Mouse (Mus musculus): ENCODE measurements at regions not wholly inside any gene's neighbourhood (a gene's known extent, or its start where the extent isn't known, plus 50 kb on each side); places are given as distances from the start of the nearest gene placed in this dataset.

DNA sequence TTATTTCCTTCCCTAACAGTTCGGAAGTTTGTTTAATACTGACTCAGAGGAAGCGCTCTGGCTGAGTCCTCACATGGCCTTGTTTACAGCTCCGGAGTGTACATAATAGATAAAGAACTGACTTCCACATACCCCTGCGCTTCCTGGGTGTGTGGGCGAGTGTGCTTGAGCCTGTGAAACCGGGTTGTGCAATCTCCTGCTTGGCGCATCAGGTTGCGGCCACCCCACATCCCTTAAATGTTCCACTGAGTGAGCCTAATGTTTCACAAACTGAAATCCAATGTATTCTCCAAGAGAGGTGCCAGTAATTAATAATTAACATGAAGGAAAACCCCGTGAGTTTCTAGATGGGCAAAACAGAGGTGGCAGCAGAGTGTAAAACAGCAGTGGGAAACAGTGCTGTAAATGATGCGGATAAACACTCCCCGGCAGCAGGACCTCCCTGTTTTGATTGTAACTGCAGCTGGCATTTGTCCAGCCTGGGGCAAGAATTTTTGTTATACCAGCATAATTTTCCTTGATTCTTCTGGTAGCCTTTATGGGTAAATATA is 175.2 kb upstream of the Cdkn2b start:
- Histone ChIP-seq H3K9ac (replicated peaks; ENCODE audit: low read depth, low read length) (no peak overlapping the region), H3K4me1 (ENCODE audit: control insufficient read depth, insufficient read depth, low read length) (no peaks in the 10 kb centered on the region; the same call in 1 of the 2 replicates), H3K4me2 (replicated peaks; ENCODE audit: low read depth, low read length) (no peak overlapping the region), H3K36me3 (ENCODE audit: control insufficient read depth, insufficient read depth, low read length) (no peaks in the 10 kb centered on the region), H3K27me3 (ENCODE audit: control insufficient read depth, insufficient read depth, low read length) (no peaks in the 10 kb centered on the region), H3K9me3 (ENCODE audit: control insufficient read depth, low read depth, low read length) (no peaks in the 10 kb centered on the region), H3K4me3 (ENCODE audit: low read depth, low read length) (no peak overlapping the region), H3K27ac (ENCODE audit: low read length) (no peak overlapping the region)
- 32% methylated on average over 11 of the region's 11 CpGs for WGBS
- ATAC-seq (ENCODE audit: insufficient number of reproducible peaks, insufficient read depth, low FRiP score, low read depth) = peak; percentile 49; the same call in 1 of the 2 replicates

DNA sequence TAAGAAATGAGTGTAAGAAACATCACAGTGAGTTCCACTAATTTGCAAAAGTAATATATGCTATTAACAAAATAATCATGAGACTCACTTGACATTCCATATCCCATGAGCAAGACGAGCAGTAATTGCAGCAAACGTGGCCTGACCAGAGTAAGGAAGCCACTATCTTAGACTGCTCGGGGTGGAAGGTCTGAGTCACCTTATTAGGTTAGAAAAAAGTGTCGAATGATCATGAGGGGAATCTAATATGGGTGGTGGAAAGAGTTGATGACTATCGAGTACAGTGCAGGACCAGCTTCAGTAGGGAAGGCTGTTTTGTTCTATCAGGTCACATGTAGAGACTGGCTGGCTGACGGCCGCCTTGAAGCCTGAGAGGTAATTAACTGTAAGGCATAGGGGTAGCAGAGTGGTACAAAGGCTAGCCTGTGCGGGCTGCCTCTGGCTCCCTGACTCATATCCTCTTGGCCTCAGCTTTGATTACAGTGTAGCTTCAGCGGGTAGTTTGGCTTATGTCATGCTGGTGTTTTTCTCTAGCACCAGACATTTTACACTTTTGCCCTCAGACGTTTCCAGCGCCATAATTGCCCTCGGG is 167.9 kb upstream of the Cdkn2b start:
- H3K4me1 ChIP-seq (ENCODE audit: control insufficient read depth, insufficient read depth, low read length) = 0 out of 2 replicates have a peak, but pooled peaks cover 2% of the 10 kb centered on the region
- H3K4me2 ChIP-seq (replicated peaks; ENCODE audit: low read depth, low read length) = no peak overlapping the region
- H3K27me3 ChIP-seq (ENCODE audit: control insufficient read depth, insufficient read depth, low read length) = no peaks in the 10 kb centered on the region
- ATAC-seq (ENCODE audit: insufficient number of reproducible peaks, insufficient read depth, low FRiP score, low read depth) = peak; percentile 33; the same call in 1 of the 2 replicates
- no peak overlapping the region for H3K27ac ChIP-seq (ENCODE audit: low read length)
- H3K9me3 ChIP-seq (ENCODE audit: control insufficient read depth, low read depth, low read length) = no peaks in the 10 kb centered on the region
- no peak overlapping the region for H3K4me3 ChIP-seq (ENCODE audit: low read depth, low read length)
- WGBS = 76% methylated on average over 12 of the region's 12 CpGs
- H3K9ac ChIP-seq (replicated peaks; ENCODE audit: low read depth, low read length) = no peak overlapping the region
- H3K36me3 ChIP-seq (ENCODE audit: control insufficient read depth, insufficient read depth, low read length) = no peaks in the 10 kb centered on the region

DNA sequence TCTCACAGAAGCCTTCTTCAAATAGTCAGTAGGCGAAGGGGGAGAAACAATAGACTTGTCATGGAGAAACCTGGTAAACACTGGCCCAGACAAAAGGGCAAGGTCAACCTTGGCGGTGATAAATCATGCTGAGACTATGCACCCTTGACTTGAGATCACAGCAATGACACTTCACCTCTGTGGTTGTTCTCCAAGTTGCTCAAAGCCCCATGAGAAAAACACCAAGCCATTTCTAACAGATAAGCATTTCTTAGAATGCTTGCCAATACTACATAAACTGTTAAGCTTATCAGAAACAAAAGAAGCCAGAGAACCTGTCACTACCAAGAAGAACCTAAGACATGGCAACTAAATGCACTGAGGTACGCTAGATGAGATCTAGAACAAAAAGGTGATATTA is 165.0 kb upstream of the Cdkn2b start:
- 49% methylated on average over 3 of the region's 3 CpGs for WGBS
- H3K9ac ChIP-seq (replicated peaks; ENCODE audit: low read depth, low read length) = no peak overlapping the region
- no peaks in the 10 kb centered on the region for H3K27me3 ChIP-seq (ENCODE audit: control insufficient read depth, insufficient read depth, low read length)
- no peak overlapping the region for H3K27ac ChIP-seq (ENCODE audit: low read length)
- 0 out of 2 replicates have a peak, but pooled peaks cover 2% of the 10 kb centered on the region for H3K4me1 ChIP-seq (ENCODE audit: control insufficient read depth, insufficient read depth, low read length)
- H3K9me3 ChIP-seq (ENCODE audit: control insufficient read depth, low read depth, low read length) = no peaks in the 10 kb centered on the region
- ATAC-seq (ENCODE audit: insufficient number of reproducible peaks, insufficient read depth, low FRiP score, low read depth) = no peak
- H3K36me3 ChIP-seq (ENCODE audit: control insufficient read depth, insufficient read depth, low read length) = no peaks in the 10 kb centered on the region
- H3K4me2 ChIP-seq (replicated peaks; ENCODE audit: low read depth, low read length) = no peak overlapping the region
- no peak overlapping the region for H3K4me3 ChIP-seq (ENCODE audit: low read depth, low read length)

DNA sequence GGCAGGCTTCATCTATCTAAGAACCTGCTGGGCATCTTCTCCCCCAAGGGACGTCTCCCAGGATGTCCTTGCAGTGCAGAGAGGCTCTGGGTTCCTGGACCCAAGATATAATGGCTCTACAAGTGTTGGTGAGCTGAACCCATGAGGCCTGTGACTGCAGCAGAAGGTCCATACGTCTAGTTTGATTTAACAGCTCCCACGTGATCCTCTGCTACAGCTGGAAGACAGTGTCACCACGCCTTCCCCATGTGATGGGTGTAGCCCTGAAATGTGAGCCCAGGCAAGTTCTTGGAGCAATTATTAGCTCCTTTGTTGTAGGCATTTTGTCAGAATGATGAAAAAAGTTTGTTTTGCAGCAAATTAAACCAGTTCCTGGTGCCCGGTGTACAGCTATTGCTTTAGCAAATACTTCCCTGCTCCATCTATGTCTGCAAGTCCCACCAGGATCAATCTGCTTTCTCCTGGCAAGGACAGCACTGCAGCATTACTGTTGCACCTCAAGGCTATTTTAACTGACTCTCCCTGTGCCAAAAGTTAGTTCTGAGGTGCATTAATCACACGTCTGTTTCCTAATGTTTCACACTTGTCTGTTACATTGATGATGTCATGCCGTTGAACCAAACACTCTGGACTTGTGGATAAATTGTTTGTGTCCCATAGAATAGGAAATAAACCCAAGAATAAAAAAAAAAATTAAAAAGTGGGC is 164.2 kb upstream of the Cdkn2b start:
- Histone ChIP-seq H3K36me3 (ENCODE audit: control insufficient read depth, insufficient read depth, low read length) (no peaks in the 10 kb centered on the region), H3K9me3 (ENCODE audit: control insufficient read depth, low read depth, low read length) (no peaks in the 10 kb centered on the region), H3K9ac (replicated peaks; ENCODE audit: low read depth, low read length) (no peak overlapping the region), H3K4me1 (ENCODE audit: control insufficient read depth, insufficient read depth, low read length) (0 out of 2 replicates have a peak, but pooled peaks cover 3% of the 10 kb centered on the region), H3K27me3 (ENCODE audit: control insufficient read depth, insufficient read depth, low read length) (no peaks in the 10 kb centered on the region), H3K27ac (ENCODE audit: low read length) (no peak overlapping the region), H3K4me3 (ENCODE audit: low read depth, low read length) (no peak overlapping the region), H3K4me2 (replicated peaks; ENCODE audit: low read depth, low read length) (no peak overlapping the region)
- WGBS = 39% methylated on average over 7 of the region's 7 CpGs
- peak; percentile 65; the same call in 1 of the 2 replicates for ATAC-seq (ENCODE audit: insufficient number of reproducible peaks, insufficient read depth, low FRiP score, low read depth)

DNA sequence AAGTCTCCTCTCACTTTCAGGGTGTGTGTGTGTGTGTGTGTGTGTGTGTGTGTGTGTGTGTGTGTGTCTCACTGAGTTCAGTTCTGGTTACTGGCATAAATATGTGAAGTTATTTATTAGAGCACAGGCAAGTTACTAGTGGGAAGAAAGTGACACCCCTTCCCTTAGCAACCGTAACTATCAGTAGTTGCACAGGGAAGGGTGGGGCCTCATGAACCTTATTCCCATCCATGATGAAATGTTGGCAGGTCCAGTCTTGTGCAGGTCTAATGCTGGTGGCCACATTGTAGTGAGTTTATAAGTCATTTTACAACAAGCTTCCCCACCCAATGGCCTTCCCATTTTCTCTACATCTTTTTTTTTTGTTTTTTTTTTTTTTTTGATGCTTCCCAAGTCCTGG is 160.6 kb upstream of the Cdkn2b start:
- no peaks in the 10 kb centered on the region for H3K9me3 ChIP-seq (ENCODE audit: control insufficient read depth, low read depth, low read length)
- H3K27me3 ChIP-seq (ENCODE audit: control insufficient read depth, insufficient read depth, low read length) = no peaks in the 10 kb centered on the region
- WGBS = 68% methylated on average over 1 of the region's 1 CpGs
- no peaks in the 10 kb centered on the region for H3K36me3 ChIP-seq (ENCODE audit: control insufficient read depth, insufficient read depth, low read length)
- peaks cover 6% of the 10 kb centered on the region; the same call in 1 of the 2 replicates for H3K4me1 ChIP-seq (ENCODE audit: control insufficient read depth, insufficient read depth, low read length)
- H3K9ac ChIP-seq (replicated peaks; ENCODE audit: low read depth, low read length) = no peak overlapping the region
- H3K4me2 ChIP-seq (replicated peaks; ENCODE audit: low read depth, low read length) = no peak overlapping the region
- no peak for ATAC-seq (ENCODE audit: insufficient number of reproducible peaks, insufficient read depth, low FRiP score, low read depth)
- H3K27ac ChIP-seq (ENCODE audit: low read length) = no peak overlapping the region
- H3K4me3 ChIP-seq (ENCODE audit: low read depth, low read length) = no peak overlapping the region

GRCm38 (mm10) chr4:89470756-89471155 is 159.9 kb upstream of the Cdkn2b start:
- ATAC-seq (ENCODE audit: insufficient number of reproducible peaks, insufficient read depth, low FRiP score, low read depth) = peak; percentile 38; the same call in 1 of the 2 replicates
- H3K27me3 ChIP-seq (ENCODE audit: control insufficient read depth, insufficient read depth, low read length) = no peaks in the 10 kb centered on the region
- H3K27ac ChIP-seq (ENCODE audit: low read length) = no peak overlapping the region
- no peaks in the 10 kb centered on the region for H3K36me3 ChIP-seq (ENCODE audit: control insufficient read depth, insufficient read depth, low read length)
- no peak overlapping the region for H3K9ac ChIP-seq (replicated peaks; ENCODE audit: low read depth, low read length)
- H3K4me3 ChIP-seq (ENCODE audit: low read depth, low read length) = no peak overlapping the region
- H3K9me3 ChIP-seq (ENCODE audit: control insufficient read depth, low read depth, low read length) = no peaks in the 10 kb centered on the region
- H3K4me1 ChIP-seq (ENCODE audit: control insufficient read depth, insufficient read depth, low read length) = peaks cover 6% of the 10 kb centered on the region; the same call in 1 of the 2 replicates
- H3K4me2 ChIP-seq (replicated peaks; ENCODE audit: low read depth, low read length) = no peak overlapping the region
- WGBS = 57% methylated on average over 2 of the region's 2 CpGs

DNA sequence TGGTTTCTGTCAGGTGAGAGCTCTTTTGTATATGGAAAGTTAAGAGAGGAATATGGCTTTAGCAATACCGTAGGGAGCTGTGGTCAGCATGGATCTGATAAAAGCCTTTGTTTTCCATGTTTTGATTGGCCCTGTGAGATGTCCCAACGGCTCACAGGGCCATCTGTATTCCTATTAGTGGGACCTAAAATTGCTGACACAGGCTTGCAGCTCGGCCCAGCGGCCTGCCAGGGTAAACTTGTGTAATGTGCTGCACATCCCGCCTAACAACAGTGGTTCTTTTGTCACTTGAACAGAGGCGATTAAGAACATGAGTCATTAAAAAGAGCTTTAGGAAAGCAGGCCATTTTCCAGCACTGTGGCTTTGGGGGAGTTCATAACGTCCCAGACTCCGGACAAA is 159.0 kb upstream of the Cdkn2b start:
- no peak for ATAC-seq (ENCODE audit: insufficient number of reproducible peaks, insufficient read depth, low FRiP score, low read depth)
- no peaks in the 10 kb centered on the region for H3K9me3 ChIP-seq (ENCODE audit: control insufficient read depth, low read depth, low read length)
- WGBS = 36% methylated on average over 8 of the region's 8 CpGs
- H3K36me3 ChIP-seq (ENCODE audit: control insufficient read depth, insufficient read depth, low read length) = no peaks in the 10 kb centered on the region
- peak overlapping the region; percentile 58; the same call in 1 of the 2 replicates for H3K27ac ChIP-seq (ENCODE audit: low read length)
- H3K4me3 ChIP-seq (ENCODE audit: low read depth, low read length) = no peak overlapping the region
- peaks cover 4% of the 10 kb centered on the region; the same call in 1 of the 2 replicates for H3K4me1 ChIP-seq (ENCODE audit: control insufficient read depth, insufficient read depth, low read length)
- no peak overlapping the region for H3K4me2 ChIP-seq (replicated peaks; ENCODE audit: low read depth, low read length)
- no peaks in the 10 kb centered on the region for H3K27me3 ChIP-seq (ENCODE audit: control insufficient read depth, insufficient read depth, low read length)
- no peak overlapping the region for H3K9ac ChIP-seq (replicated peaks; ENCODE audit: low read depth, low read length)

DNA sequence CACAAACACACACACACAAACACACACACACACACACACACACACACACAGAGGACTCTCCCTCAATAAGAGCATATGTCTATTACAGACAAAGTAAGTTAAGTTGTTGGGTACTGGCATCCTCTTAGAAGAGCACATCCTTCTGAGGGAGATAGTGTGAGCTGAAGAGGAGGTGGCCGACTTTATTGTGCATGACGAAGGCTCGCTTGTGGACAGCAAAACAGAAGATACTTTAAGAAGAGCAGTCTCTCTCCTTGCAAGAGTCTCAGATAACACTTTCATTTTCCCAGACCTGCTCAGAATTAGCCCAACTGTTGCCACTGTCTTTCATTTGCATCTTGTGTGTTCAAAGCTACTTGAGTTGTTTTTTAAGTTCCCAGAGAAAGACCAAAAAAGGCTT is 158.6 kb upstream of the Cdkn2b start:
- Histone ChIP-seq H3K36me3 (ENCODE audit: control insufficient read depth, insufficient read depth, low read length) (no peaks in the 10 kb centered on the region), H3K27me3 (ENCODE audit: control insufficient read depth, insufficient read depth, low read length) (no peaks in the 10 kb centered on the region), H3K9me3 (ENCODE audit: control insufficient read depth, low read depth, low read length) (no peaks in the 10 kb centered on the region), H3K4me3 (ENCODE audit: low read depth, low read length) (no peak overlapping the region), H3K27ac (ENCODE audit: low read length) (peak overlapping the region; percentile 58; the same call in 1 of the 2 replicates), H3K4me2 (replicated peaks; ENCODE audit: low read depth, low read length) (no peak overlapping the region), H3K9ac (replicated peaks; ENCODE audit: low read depth, low read length) (no peak overlapping the region), H3K4me1 (ENCODE audit: control insufficient read depth, insufficient read depth, low read length) (peaks cover 4% of the 10 kb centered on the region; the same call in 1 of the 2 replicates)
- ATAC-seq (ENCODE audit: insufficient number of reproducible peaks, insufficient read depth, low FRiP score, low read depth) = no peak
- 75% methylated on average over 3 of the region's 3 CpGs for WGBS

Measured in stomach, embryonic 14.5 days (tissue).